Mouse (Mus musculus) megakaryocyte, embryonic 14.5 days (primary cell): ENCODE data around the gene Sh2d6. TPM values are rescaled to one million over a fixed set of nuclear protein-coding genes. Genes with fewer than 3 reads are reported as not detected.
A peak's percentile ranks its signal among the peaks of the same experiment; 100 is the strongest.
"Not testable (repeated sequence)": the region's sequence is repeated elsewhere in the genome, so short reads cannot be mapped to it uniquely, and the experiment has no call there.

Experiments used
- H3K27me3 ChIP-seq: replicated peaks from 2 replicates; pipeline ENCODE3; 2012; ENCODE audit warnings: inconsistent platforms
- H3K36me3 ChIP-seq: replicated peaks from 2 replicates; pipeline ENCODE3; 2012; ENCODE audit warnings: low read length, inconsistent platforms, mixed read lengths
- H3K4me1 ChIP-seq: 2 replicates; pipeline ENCODE4 v1.6.1; 2012; ENCODE audit warnings: inconsistent platforms
- H3K4me3 ChIP-seq: replicated peaks from 2 replicates; pipeline ENCODE3; 2012; ENCODE audit warnings: moderate library complexity, mild to moderate bottlenecking, inconsistent platforms
- H3K9me3 ChIP-seq: 2 replicates; pipeline ENCODE4 v1.6.1; 2012; ENCODE audit warnings: inconsistent platforms
- FLI1 ChIP-seq: IDR thresholded peaks from 2 replicates; pipeline ENCODE4 v1.6.1; 2012; ENCODE audit warnings: low read length, inconsistent platforms, mixed read lengths
- GATA1 ChIP-seq: IDR thresholded peaks from 3 replicates; pipeline ENCODE4 v1.6.1; 2012; ENCODE audit warnings: mixed read lengths, low read length, inconsistent platforms, borderline replicate concordance
- polyA plus RNA-seq: library from polyadenylated mRNA; stranded (reverse); fragments of >175 nt; gene quantifications from 2 replicates; pipeline ENCODE4 v1.2.3, GENCODE M21; 2012; ENCODE audit warnings: low replicate concordance; ENCODE audit not compliant: insufficient read depth

Sh2d6 gene
- polyA plus RNA-seq, 1 experiment: 0.10 TPM

DNA sequence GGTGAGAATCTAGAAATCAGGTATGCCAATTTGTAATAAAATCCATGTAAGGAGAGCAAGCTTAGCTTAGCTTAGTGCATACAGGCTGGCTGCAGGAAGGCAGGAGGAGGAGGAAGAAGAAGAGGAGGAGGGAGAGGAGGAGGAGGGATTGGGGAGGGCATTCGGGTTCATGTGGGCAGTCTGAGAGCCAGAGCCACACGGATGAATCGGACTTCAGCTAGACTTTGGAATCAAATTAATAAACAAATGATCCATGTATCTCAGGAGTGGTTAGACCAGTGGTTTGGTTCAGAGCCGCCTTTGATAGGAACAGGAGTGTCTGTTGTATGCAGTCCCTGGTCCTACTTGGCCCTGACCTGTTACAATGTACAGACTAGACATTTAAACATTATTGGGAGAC, 36.6 kb downstream of the Sh2d6 start:
- Histone ChIP-seq H3K4me3 (no peak overlapping the region), H3K9me3 (no peaks in the 10 kb centered on the region), H3K4me1 (peaks cover 38% of the 10 kb centered on the region), H3K27me3 (peaks cover 8% of the 10 kb centered on the region), H3K36me3 (no peaks in the 10 kb centered on the region)
- TF ChIP-seq FLI1: no peak
- no peak for TF ChIP-seq GATA1

DNA sequence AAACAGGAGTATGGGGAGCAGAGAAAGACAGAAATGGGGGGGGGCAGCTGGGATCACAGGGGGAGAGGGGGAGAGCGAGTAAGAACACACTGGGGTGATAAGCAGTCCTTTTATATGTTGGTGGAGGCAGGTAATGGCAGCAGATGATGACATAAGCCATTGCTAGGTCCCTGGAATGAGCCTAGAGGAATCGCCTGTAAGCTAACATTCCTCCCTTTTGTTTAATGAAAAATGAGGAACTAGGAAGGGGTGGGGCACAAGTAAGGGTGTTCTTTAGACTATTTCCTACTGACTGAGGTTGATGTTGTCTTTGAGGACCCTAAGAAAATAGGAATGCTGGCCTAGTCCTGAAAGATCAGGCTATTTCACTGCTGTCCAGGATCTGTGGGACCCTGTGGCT, 39.4 kb downstream of the Sh2d6 start:
- Histone ChIP-seq H3K9me3 (no peaks in the 10 kb centered on the region), H3K4me1 (peaks cover 30% of the 10 kb centered on the region), H3K27me3 (peaks cover 10% of the 10 kb centered on the region), H3K4me3 (no peak overlapping the region), H3K36me3 (no peaks in the 10 kb centered on the region)
- TF ChIP-seq GATA1: no peak
- TF ChIP-seq FLI1: no peak

DNA sequence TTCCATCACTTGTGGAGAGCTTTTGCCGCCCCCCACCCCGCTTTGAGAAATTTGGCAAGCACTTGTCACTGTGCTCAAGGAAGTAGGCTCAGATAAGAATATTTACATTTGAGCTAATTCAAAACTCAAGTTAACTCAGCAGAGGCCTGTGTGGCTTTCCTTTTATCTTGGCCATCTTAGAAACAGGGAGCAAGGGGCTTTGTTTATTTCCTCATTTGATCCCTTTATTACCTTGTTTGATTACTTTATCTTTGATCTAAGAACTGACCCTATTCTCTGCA, 41.1 kb downstream of the Sh2d6 start:
- Histone ChIP-seq H3K9me3 (no peaks in the 10 kb centered on the region), H3K4me1 (peaks cover 21% of the 10 kb centered on the region), H3K36me3 (no peaks in the 10 kb centered on the region), H3K4me3 (no peak overlapping the region), H3K27me3 (peaks cover 7% of the 10 kb centered on the region)
- TF ChIP-seq GATA1 (no peak), FLI1 (no peak)

DNA sequence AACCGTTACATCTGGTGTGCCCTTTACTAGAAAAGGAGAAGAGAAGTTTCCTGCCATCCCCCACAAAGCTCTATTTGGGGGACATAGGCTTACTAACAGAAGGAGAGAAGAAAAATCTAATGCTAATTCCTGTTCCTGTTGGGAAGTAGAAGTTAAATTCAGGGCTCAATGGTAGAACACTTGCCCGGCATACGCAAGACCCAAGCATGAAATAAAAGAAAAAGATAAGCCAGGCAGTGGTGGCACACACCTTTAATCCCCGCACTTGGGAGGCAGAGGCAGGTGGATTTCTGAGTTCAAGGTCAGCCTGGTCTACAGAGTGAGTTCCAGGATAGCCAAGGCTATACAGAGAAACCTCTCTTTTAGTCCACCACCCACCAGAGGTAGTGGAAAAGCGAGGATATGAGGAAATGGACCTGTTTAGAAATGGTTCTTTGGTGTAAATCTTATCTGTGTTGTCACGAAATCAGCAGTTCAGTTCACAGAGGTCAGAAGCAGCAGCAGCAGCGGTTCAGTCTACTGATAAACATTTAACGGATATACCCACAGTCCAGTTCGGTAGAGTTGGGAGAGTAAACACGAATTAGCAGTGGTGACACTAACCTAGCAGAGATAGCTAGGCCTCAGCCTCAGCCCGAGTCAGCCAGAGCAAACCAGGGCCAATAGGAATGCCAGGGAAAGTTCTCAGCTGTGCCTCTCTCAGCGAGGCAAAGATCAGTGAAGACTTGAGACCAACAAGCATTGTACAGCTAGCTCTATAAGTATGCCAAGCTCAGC, 41.7 kb downstream of the Sh2d6 start:
- H3K27me3 ChIP-seq: peaks cover 8% of the 10 kb centered on the region
- H3K4me1 ChIP-seq: peaks cover 21% of the 10 kb centered on the region
- H3K9me3 ChIP-seq: no peaks in the 10 kb centered on the region
- TF ChIP-seq GATA1 (no peak), FLI1 (no peak)
- H3K4me3 ChIP-seq: no peak overlapping the region
- no peaks in the 10 kb centered on the region for H3K36me3 ChIP-seq

DNA sequence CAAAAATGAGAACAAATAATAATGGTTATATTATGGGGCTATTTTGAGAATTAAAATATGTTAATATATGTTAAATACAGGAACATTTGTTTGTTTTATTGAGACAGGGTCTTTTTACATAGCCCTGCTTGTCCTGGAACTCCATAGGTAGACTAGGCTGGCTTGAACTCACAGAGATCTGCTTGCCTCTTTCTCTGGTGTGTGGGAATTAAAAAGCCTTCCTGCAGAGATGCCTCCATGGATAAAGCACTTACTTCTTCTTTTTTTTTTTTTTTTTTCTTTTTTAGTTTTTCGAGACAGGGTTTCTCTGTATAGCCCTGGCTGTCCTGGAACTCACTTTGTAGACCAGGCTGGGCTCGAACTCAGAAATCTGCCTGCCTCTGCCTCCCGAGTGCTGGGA, 42.8 kb downstream of the Sh2d6 start:
- H3K36me3 ChIP-seq, H3K4me3 ChIP-seq, H3K9me3 ChIP-seq: not testable (repeated sequence)
- Histone ChIP-seq H3K4me1 (peaks cover 27% of the 10 kb centered on the region), H3K27me3 (peaks cover 12% of the 10 kb centered on the region)

DNA sequence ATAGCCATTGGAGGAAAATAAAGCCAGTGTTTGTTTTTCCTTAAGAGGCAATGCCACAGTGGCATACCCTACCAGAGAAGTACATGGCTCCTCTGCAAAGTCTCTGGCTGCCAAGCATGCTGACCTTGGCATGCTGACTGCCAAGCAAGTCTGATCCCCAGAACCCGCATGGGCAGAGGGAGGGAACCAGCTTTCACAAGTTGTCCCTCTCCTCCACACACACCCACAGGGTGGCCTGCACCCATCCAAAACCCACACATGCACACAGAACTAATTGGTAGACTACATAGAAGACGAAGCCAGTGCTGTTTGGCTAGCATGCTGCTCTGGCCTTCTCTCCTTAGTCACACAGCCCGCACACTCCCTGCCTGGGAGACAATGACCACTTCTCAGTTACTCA, 43.9 kb downstream of the Sh2d6 start:
- peaks cover 36% of the 10 kb centered on the region for H3K4me1 ChIP-seq
- TF ChIP-seq FLI1: no peak
- no peak for TF ChIP-seq GATA1
- H3K4me3 ChIP-seq: no peak overlapping the region
- H3K9me3 ChIP-seq: no peaks in the 10 kb centered on the region
- H3K36me3 ChIP-seq: no peaks in the 10 kb centered on the region
- H3K27me3 ChIP-seq: peaks cover 13% of the 10 kb centered on the region

DNA sequence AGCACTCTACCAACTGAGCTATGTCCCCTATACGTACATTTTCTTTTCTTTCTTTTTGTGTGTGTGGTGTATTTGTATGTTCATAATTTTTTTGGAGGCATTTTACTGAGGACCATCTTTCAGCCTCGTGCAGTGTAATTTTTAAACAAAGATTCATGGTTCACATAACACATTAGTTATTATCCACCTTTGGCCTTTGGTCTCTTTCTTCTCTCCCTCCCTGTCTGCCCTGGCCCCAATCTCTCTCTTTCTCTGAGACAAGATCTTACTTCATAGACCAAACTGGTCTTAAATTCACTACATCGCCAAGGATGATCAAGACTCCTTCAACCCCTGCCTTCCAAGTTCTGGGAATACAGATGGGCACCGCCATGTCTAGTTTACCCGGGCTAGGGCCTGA, 44.7 kb downstream of the Sh2d6 start:
- Histone ChIP-seq H3K36me3 (no peaks in the 10 kb centered on the region), H3K9me3 (no peaks in the 10 kb centered on the region), H3K4me1 (peaks cover 34% of the 10 kb centered on the region), H3K27me3 (peaks cover 13% of the 10 kb centered on the region), H3K4me3 (no peak overlapping the region)
- TF ChIP-seq FLI1 (no peak), GATA1 (no peak)

DNA sequence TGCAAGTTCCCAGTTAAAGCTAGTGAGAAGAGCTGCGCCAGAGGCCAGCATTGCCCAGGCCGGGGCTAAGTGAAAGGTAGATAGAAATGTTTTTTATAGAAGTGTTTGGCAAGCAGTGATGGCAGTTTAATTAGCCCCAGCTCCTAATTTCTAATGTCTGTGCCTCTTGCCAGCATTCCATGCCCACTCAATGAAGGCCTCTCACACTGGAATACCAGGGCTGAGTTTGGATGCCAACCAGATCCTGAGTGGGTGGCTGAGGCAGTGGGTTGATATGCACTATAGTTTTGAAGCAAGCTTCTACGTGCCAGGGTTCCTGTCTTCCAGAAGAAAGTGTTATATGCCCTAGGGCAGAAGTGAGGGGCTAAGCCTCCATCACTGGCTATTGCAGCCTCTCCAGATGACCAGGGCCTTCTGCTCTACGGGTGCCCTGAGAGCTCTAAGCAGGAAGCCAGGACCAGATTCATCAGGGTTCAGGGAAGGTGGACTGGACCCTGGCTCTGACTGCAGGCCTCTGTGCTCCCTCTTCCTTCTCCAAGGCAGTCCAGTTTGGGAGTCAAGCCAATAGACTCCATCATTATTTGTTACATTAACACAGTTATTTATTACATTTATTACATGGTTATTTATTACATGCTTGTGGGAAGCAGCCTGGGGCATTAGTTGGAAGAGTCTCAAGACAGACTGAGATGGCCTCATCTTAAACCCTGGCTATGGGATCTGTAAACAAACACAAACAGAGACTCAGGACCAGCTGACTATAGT, 46.1 kb downstream of the Sh2d6 start:
- Histone ChIP-seq H3K27me3 (peaks cover 13% of the 10 kb centered on the region), H3K36me3 (no peaks in the 10 kb centered on the region), H3K9me3 (no peaks in the 10 kb centered on the region), H3K4me1 (peaks cover 28% of the 10 kb centered on the region), H3K4me3 (no peak overlapping the region)
- TF ChIP-seq FLI1: no peak
- no peak for TF ChIP-seq GATA1

DNA sequence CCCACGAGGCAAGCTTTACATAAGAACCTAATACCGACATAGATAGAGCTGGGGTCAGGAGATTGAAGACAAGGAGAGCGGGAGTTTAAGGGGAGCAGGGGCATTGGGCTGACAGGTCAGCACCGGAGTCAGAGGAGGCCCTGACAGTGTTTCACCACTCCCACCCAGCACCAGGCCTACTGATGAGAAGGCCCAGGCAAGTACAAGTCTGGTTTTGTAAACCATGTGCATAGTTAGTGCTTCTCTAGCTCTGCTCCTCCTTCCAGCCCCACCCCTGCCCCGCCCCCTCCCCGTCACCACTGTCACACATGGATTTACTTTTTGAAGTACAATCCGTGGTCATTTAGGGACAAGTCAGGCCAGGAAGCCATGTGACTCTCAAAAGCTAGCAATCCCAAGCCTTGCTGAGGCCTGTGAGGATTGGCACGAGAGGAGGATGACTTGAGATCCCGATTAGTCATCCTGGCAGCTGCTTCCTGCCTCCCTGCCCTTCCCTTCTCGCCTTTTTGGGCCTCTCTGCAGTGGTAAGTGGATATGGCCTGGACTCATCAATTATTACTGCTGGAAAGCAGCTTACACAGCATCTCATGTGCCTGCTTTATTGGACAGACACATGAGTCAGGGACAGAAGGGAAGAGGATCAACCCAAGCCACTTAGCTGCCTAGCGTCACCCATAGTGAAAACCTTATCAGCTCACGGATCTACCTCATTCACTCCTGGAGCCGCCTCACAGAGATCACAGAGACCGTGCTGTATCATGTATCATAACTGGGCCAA, 48.1 kb downstream of the Sh2d6 start:
- H3K36me3 ChIP-seq: no peaks in the 10 kb centered on the region
- peaks cover 23% of the 10 kb centered on the region for H3K4me1 ChIP-seq
- TF ChIP-seq FLI1 (no peak), GATA1 (no peak)
- peaks cover 18% of the 10 kb centered on the region for H3K27me3 ChIP-seq
- H3K4me3 ChIP-seq: peak overlapping the region; percentile 72
- no peaks in the 10 kb centered on the region for H3K9me3 ChIP-seq

DNA sequence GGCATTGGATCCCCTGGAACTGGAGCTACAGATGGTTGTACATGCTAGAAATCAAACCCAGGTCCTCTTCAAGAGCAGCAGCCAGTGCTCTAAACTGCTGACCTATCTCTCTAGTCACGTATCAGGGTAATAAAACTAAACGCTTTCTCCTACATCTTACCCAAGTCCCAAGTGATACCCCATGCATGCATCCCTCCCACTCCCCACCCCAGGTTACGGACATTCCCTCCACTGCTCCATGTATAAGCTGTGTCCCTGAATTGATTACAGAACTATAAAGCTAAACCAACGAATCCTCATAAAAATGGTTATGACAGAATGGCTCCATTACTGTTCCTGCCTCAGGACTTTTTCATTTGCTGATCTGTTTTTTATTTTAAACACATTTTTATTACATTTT, 55.3 kb downstream of the Sh2d6 start:
- Histone ChIP-seq H3K36me3 (no peaks in the 10 kb centered on the region), H3K9me3 (no peaks in the 10 kb centered on the region), H3K27me3 (peaks cover 36% of the 10 kb centered on the region), H3K4me1 (peaks cover 3% of the 10 kb centered on the region; the same call in 1 of the 2 replicates), H3K4me3 (no peak overlapping the region)
- no peak for TF ChIP-seq GATA1
- no peak for TF ChIP-seq FLI1
